In genomic region chr13:12420596-12420995, GRCm38 (mm10) we compare ENCODE assay signal across 29 mouse cellular contexts.
"Had no signal": no experiment of that assay in that cellular context is flagged by ENCODE, and none has a peak within 500 bp of the region (broad histone marks: within the 10 kb centered on the region; RNA-seq: fewer than 3 reads in every experiment).

No protein-coding gene starts in this region.

- H3K9me3 ChIP-seq: heart, embryonic 12.5 days; heart, embryonic 13.5 days; heart, embryonic 15.5 days; hindbrain, embryonic 10.5 days; hindbrain, embryonic 12.5 days; hindbrain, embryonic 13.5 days; hindbrain, embryonic 15.5 days; intestine, embryonic 15.5 days; kidney, embryonic 15.5 days had no signal

- H3K4me3 ChIP-seq: heart, embryonic 12.5 days; heart, embryonic 13.5 days; heart, embryonic 15.5 days; hindbrain, embryonic 10.5 days; hindbrain, embryonic 12.5 days; hindbrain, embryonic 13.5 days; hindbrain, embryonic 15.5 days; intestine, embryonic 15.5 days; kidney, embryonic 15.5 days; layer of hippocampus, adult 2 months; left cerebral cortex, adult 2 months had no signal

- H3K27ac ChIP-seq: heart, embryonic 13.5 days; heart, embryonic 15.5 days; hindbrain, embryonic 10.5 days; hindbrain, embryonic 12.5 days; hindbrain, embryonic 13.5 days; hindbrain, embryonic 14.5 days; hindbrain, embryonic 15.5 days; hindbrain, postnatal 0 days; intestine, embryonic 15.5 days; kidney, embryonic 15.5 days; kidney, postnatal 0 days; layer of hippocampus, adult 2 months; left cerebral cortex, adult 2 months had no signal

- H3K27me3 ChIP-seq: heart, embryonic 12.5 days; heart, embryonic 13.5 days; heart, embryonic 15.5 days; hindbrain, embryonic 12.5 days; hindbrain, embryonic 13.5 days; hindbrain, embryonic 15.5 days; intestine, embryonic 15.5 days; kidney, embryonic 15.5 days had no signal

- DNase-seq: heart, postnatal 10 days; heart, postnatal 36 days; heart, postnatal 4 days; kidney, adult 11 months; kidney, adult 18-20 months; kidney, adult 2 months; kidney, adult 8-10 months; kidney, adult 9 months; kidney, postnatal 10 days; kidney, postnatal 14 days; kidney, postnatal 25 days; kidney, postnatal 36 days; kidney, postnatal 4 days; layer of hippocampus, adult 9-11 months; layer of hippocampus, postnatal 36 days had no signal

- H3K4me1 ChIP-seq: heart, embryonic 12.5 days; heart, embryonic 13.5 days; heart, embryonic 15.5 days; hindbrain, embryonic 10.5 days; hindbrain, embryonic 12.5 days; hindbrain, embryonic 13.5 days; hindbrain, embryonic 15.5 days; intestine, embryonic 15.5 days; kidney, embryonic 15.5 days had no signal
